8 mouse cellular contexts compared by ENCODE assay signal in the genomic region with DNA sequence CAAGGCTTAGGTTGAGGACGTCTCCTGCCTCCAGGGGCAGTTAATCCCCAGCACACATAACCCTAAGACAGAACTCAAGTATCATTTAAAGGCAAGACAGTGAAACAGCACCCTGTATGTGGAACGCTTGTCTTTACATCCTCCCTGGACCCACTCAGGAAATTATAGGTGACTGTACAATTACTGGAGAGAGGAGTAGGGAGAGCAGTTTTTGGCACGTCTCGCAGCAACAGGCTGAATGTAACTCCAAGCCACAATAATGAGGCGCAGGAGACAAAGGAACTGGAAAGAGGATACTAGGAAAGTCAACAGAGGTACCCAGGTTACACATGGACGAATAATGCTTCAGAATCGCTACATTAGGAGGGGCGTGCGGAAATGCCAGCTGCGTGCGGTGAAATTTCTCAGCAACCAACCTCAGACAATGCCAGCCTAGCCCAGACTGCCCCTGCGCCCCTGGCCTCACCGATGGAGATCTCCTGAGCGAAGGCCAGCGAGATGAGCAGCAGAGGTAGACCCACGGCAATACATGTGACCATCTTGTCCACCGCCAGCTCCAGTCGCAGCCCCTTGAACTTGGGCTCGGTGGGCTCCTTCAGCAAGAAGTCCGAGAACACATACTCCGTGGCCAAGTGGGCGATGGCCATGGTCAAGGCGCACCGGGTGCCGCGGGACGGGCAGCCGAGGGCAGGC. TPM values are rescaled to one million over a fixed set of nuclear protein-coding genes. Genes with fewer than 3 reads are reported as not detected.
DNase-seq lines count a peak whose midpoint lies in the region; ATAC-seq lines count a peak whose summit lies in the region.

No protein-coding gene starts in this region.

- peaks cover 6 to 15% of the 10 kb centered on the region in 2 experiments; a peak in 3 of 4 replicates for H3K4me1 ChIP-seq in heart, embryonic 14.5 days (ENCODE audit: control insufficient read depth in 2 of 2, insufficient read depth in 2 of 2, low read length in 2 of 2)
- H3K4me1 ChIP-seq in embryonic facial prominence, embryonic 13.5 days, result peaks cover 26% of the 10 kb centered on the region
- peaks cover 25% of the 10 kb centered on the region for H3K4me1 ChIP-seq in limb, embryonic 10.5 days
- H3K4me1 ChIP-seq in neural tube, embryonic 11.5 days (ENCODE audit: control insufficient read depth, insufficient read depth, low read length), result peaks cover 9% of the 10 kb centered on the region; the same call in 1 of the 2 replicates

- peak overlapping the region; percentile 84 to 89 for H3K4me3 ChIP-seq in heart, embryonic 14.5 days (ENCODE audit: control insufficient read depth in 1 of 2, insufficient read depth in 1 of 2, low read depth in 1 of 2, low read length in 2 of 2)
- H3K4me3 ChIP-seq in embryonic facial prominence, embryonic 13.5 days, result peak overlapping the region; percentile 86
- peak overlapping the region; percentile 93 for H3K4me3 ChIP-seq in limb, embryonic 10.5 days
- peak overlapping the region; percentile 67 for H3K4me3 ChIP-seq in neural tube, embryonic 11.5 days (ENCODE audit: low read depth, low read length)

- no peaks in the 10 kb centered on the region for H3K9me3 ChIP-seq in heart, embryonic 14.5 days (ENCODE audit: control insufficient read depth, low read length)
- H3K9me3 ChIP-seq in embryonic facial prominence, embryonic 13.5 days, result no peaks in the 10 kb centered on the region
- H3K9me3 ChIP-seq in limb, embryonic 10.5 days (replicated peaks), result no peaks in the 10 kb centered on the region
- no peaks in the 10 kb centered on the region for H3K9me3 ChIP-seq in neural tube, embryonic 11.5 days (ENCODE audit: control insufficient read depth, low read length)

- WGBS in heart, embryonic 14.5 days, result 2% methylated on average over 28 of the region's 28 CpGs
- WGBS in embryonic facial prominence, embryonic 13.5 days, result under 1% methylated on average over 22 of the region's 28 CpGs
- 1% methylated on average over 28 of the region's 28 CpGs for WGBS in limb, embryonic 10.5 days
- WGBS in neural tube, embryonic 11.5 days, result 1% methylated on average over 28 of the region's 28 CpGs

- H3K9ac ChIP-seq in heart, embryonic 14.5 days (ENCODE audit: low read length), result peak overlapping the region; percentile 84
- peak overlapping the region; percentile 92 for H3K9ac ChIP-seq in embryonic facial prominence, embryonic 13.5 days
- peak overlapping the region; percentile 94 for H3K9ac ChIP-seq in neural tube, embryonic 11.5 days (ENCODE audit: low read length)

- no peak for ATAC-seq in heart, embryonic 14.5 days (ENCODE audit: insufficient number of reproducible peaks, insufficient read depth, low FRiP score, low read depth)
- peak; percentile 10; the same call in 1 of the 2 replicates for ATAC-seq in embryonic facial prominence, embryonic 13.5 days (ENCODE audit: insufficient number of reproducible peaks, insufficient read depth, low FRiP score, low TSS enrichment, low read depth)
- ATAC-seq in neural tube, embryonic 11.5 days (ENCODE audit: insufficient read depth, low FRiP score, low TSS enrichment), result peak; percentile 64

- H3K4me2 ChIP-seq in heart, embryonic 14.5 days (ENCODE audit: low read length), result peak overlapping the region; percentile 92
- peak overlapping the region; percentile 73 for H3K4me2 ChIP-seq in embryonic facial prominence, embryonic 13.5 days
- H3K4me2 ChIP-seq in neural tube, embryonic 11.5 days (ENCODE audit: low read depth), result peak overlapping the region; percentile 73

- peak overlapping the region in 1 of 2 experiments; percentile 74; a peak in 2 of 4 replicates for H3K27ac ChIP-seq in heart, embryonic 14.5 days (replicated peaks in 1 of 2; ENCODE audit: control insufficient read depth in 1 of 2, insufficient read depth in 1 of 2, low read depth in 2 of 2, low read length in 2 of 2)
- peak overlapping the region; percentile 87 for H3K27ac ChIP-seq in embryonic facial prominence, embryonic 13.5 days
- H3K27ac ChIP-seq in limb, embryonic 10.5 days, result peak overlapping the region; percentile 96
- peak overlapping the region; percentile 90 for H3K27ac ChIP-seq in neural tube, embryonic 11.5 days (ENCODE audit: low read depth, low read length)

- H3K36me3 ChIP-seq in heart, embryonic 14.5 days (ENCODE audit: control insufficient read depth, insufficient read depth, low read length), result no peaks in the 10 kb centered on the region
- peaks cover 2% of the 10 kb centered on the region; the same call in 1 of the 2 replicates for H3K36me3 ChIP-seq in embryonic facial prominence, embryonic 13.5 days
- H3K36me3 ChIP-seq in limb, embryonic 10.5 days, result peaks cover 18% of the 10 kb centered on the region
- H3K36me3 ChIP-seq in neural tube, embryonic 11.5 days (ENCODE audit: control insufficient read depth, insufficient read depth, low read length), result no peaks in the 10 kb centered on the region

- no peaks in the 10 kb centered on the region for H3K27me3 ChIP-seq in heart, embryonic 14.5 days (ENCODE audit: control insufficient read depth, insufficient read depth, low read length)
- no peaks in the 10 kb centered on the region for H3K27me3 ChIP-seq in embryonic facial prominence, embryonic 13.5 days
- no peaks in the 10 kb centered on the region for H3K27me3 ChIP-seq in limb, embryonic 10.5 days (ENCODE audit: low read depth, poor library complexity, severe bottlenecking)
- H3K27me3 ChIP-seq in neural tube, embryonic 11.5 days (ENCODE audit: control insufficient read depth, insufficient read depth, low read length), result no peaks in the 10 kb centered on the region

- no peak for DNase-seq in heart, adult 11 months
- peak; percentile 45 for DNase-seq in CD4-positive, CD25-positive, alpha-beta regulatory T cell, adult 2 months (ENCODE audit: low read depth, low spot score)
- no peak for DNase-seq in limb, embryonic 10.5 days (ENCODE audit: low spot score)
- DNase-seq in neural tube, embryonic 11.5 days (ENCODE audit: low spot score), result peak; percentile 65
- DNase-seq in cerebellum, postnatal 36 days, result no peak
- no peak for DNase-seq in gastrocnemius, adult 8-10 months (ENCODE audit: low spot score in 2 of 2)

RNA-seq across cellular contexts. Expression of a gene that starts 0.7 kb away (rescaled TPM):
- polyA plus RNA-seq in heart, embryonic 14.5 days (2014; fragmentation: Nextera tagmentation; extraction: Ambion mirVana), result 24.9 and 26.1 TPM in 2 replicates
- 49.5 and 52.7 TPM in 2 replicates for polyA plus RNA-seq in embryonic facial prominence, embryonic 13.5 days (2015; fragmentation: Nextera tagmentation; extraction: Ambion mirVana)
- 68.8 and 80.7 TPM in 2 replicates for polyA plus RNA-seq in limb, embryonic 10.5 days (2016; fragmentation: Nextera tagmentation; extraction: Ambion mirVana)
- 112 and 118 TPM in 2 replicates for polyA plus RNA-seq in neural tube, embryonic 11.5 days (2014; fragmentation: Nextera tagmentation; extraction: Ambion mirVana)
- 10 to 100 TPM; 26.9 to 36.7 (median 27.8) TPM for total RNA-seq in gastrocnemius, adult 8-10 months (2022)

Comparison
In these comparisons a context has a peak if more than half of its experiments do, and no peak if none do; other contexts are left out.
1. DNase-seq: peak in CD4-positive, CD25-positive, alpha-beta regulatory T cell, adult 2 months (single experiment) and neural tube, embryonic 11.5 days (single experiment); none in heart, adult 11 months (single experiment), limb, embryonic 10.5 days (single experiment), cerebellum, postnatal 36 days (0 of 2) and gastrocnemius, adult 8-10 months (0 of 2).
2. Peak in every context shown above with its lines, with median percentiles within 50 percentile points of each other: H3K4me2 ChIP-seq, H3K4me3 ChIP-seq and H3K9ac ChIP-seq.